Mouse (Mus musculus) mouse embryonic stem cell (cell line): ENCODE results near the gene Plekhh1.
"Not testable (repeated sequence)": the region's sequence is repeated elsewhere in the genome, so short reads cannot be mapped to it uniquely, and the experiment has no call there.

Source experiments
- in situ Hi-C, 2 experiments: fragments of 300-500 bp; cut with MboI; formaldehyde crosslinking; loops; 1 replicate in 1 of 2; 3 replicates in 1 of 2; pipeline ENCODE4 v1.14.3; 2019 to 2020; ENCODE audit warnings: low sequenced_read_pairs in 2 of 2, low pct_unique_long_range_greater_than_20kb in 1 of 2, mixed read lengths in 1 of 2; ENCODE audit not compliant: unreplicated experiment in 1 of 2

The Plekhh1 gene

DNA sequence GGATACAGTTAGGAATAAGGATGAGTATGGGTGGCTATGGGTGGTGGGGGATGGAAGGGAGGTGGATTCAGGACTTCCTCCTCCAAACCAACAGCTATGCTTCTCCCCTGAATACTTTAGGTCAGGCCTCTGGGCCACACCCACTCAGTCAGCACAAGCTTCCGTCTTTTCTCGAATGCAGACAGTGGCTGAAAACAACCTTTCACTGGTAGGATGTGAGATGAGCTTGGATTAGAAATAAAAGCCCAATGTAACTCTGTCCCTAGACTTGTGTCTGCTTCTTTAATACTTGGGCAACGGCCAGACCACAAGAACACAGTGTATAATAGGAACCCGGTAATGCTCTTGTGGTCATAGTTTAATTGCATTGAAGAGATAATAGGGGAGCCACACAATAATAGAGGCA lies 11.0 kb upstream of the Plekhh1 start:
- in situ Hi-C loops = no loop called here

DNA sequence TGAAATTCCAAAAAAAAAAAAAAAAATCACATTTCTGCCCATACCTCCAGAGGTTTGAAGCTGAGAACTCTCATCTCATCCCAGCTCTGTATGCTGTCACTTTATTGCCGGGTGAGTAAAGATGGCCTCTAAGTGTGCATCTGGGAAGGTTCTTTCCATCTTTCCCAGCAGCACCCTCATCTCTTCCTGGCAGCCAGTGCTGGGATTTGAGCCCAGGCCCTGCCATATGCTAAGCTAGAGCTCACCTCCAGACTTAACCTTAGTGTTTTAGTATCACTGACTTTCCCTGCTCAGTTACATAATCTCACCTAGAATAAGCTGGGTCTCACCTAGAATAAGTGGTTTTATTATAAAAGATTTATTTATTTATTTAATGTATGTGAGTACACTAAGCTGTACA lies 7.1 kb upstream of the Plekhh1 start:
- in situ Hi-C loops = loop anchor here (5.0 kb wide), 2 partner anchors 65 to 70 kb away; partner anchors contain the start of gene Pigh (in 1 of the 2)

DNA sequence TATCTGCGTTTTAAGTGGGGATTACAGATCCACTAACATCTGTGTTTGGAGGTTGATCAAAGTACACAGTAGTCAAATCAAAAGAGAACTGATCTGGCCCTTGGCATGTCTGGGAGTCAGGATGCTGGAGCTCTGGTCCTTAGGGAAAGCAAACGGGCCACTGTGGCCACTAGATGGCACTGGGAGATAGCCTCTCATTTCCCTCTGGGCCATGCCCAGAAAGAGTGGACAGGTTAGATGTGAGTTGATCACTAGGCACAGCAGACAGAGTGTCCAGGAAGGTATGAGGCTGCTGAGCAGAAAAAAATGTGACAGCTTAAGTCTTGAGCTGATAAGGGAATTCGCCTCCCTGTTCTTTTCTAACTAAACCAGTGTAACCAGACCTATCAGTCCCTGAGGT lies 6.1 kb upstream of the Plekhh1 start:
- in situ Hi-C loops = loop anchor here (5.0 kb wide), 2 partner anchors 64 to 69 kb away; partner anchors contain the start of gene Pigh (in 1 of the 2)

DNA sequence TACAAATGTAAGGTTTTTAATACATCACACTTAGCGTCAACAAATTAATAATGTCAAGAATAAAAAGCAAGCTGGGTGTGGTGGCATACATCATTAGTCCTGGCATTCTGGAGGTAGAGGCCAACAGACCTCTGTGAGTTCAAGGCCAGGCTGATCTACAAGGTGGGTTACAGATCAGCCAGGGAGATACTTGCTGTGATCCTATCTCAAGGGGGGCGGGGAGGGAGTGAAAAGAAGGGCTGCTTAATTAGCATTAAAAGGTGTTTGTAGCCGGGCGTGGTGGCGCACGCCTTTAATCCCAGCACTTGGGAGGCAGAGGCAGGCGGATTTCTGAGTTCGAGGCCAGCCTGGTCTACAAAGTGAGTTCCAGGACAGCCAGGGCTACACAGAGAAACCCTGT lies 1.4 kb upstream of the Plekhh1 start:
- in situ Hi-C loops = not testable (repeated sequence)

DNA sequence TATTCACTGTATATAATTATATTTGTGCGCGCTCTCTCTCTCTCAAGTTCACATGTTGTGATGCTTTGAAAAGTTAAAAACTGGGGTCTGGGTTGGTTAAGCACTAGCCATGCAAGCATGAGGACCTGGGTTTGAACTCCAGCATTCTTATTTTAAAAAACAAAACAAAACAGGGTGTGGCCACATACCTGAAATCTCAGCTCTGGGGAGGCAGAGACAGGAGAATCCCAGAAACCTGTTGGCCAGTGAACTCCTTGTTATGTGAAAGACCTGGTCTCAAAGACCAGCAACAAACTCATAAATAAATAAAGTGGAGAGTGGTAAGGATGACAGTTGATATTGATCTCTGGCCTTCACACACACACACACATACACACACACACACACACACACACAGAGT lies 5.4 kb downstream of the Plekhh1 start:
- in situ Hi-C loops = no loop called here

DNA sequence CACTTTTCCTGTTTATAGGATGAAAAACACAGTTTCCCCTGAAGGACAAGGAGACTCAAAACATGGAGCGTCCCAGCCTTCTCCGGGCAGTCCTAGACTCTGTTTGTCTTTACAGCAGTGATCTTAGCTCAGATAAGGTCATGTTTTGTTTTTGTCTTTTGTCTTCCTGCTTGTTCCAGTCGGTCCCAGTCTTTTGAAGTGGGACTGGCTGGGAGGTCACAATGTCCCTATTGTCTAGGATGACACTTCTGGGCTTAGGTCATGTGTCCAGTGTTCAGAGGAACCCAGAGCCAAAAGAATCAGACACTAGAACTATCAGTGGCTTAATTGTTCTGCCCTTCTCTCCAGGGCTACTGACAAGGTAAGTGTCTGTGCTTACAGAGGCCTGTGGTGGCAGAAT lies 6.4 kb downstream of the Plekhh1 start:
- in situ Hi-C loops = no loop called here

DNA sequence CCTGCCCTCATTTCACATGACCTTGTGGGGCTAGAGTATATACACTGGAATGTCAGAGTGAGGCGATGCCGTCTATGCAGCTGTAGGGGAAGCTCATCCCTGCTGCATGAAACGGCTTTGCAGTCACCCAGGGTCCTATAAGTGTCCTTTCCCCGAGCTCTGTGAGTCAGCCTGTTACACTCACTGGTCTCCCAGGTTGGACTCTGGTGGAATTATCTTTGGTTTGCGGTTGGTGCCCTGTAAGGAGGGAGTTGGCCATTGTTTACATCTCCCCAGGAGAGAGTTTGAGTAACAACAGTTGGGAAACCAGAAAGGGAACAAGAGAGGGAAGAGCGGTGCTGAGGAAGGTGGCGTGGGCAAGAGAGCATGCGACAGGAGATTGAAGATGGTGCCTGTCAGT lies 10.7 kb downstream of the Plekhh1 start:
- in situ Hi-C loops = no loop called here

DNA sequence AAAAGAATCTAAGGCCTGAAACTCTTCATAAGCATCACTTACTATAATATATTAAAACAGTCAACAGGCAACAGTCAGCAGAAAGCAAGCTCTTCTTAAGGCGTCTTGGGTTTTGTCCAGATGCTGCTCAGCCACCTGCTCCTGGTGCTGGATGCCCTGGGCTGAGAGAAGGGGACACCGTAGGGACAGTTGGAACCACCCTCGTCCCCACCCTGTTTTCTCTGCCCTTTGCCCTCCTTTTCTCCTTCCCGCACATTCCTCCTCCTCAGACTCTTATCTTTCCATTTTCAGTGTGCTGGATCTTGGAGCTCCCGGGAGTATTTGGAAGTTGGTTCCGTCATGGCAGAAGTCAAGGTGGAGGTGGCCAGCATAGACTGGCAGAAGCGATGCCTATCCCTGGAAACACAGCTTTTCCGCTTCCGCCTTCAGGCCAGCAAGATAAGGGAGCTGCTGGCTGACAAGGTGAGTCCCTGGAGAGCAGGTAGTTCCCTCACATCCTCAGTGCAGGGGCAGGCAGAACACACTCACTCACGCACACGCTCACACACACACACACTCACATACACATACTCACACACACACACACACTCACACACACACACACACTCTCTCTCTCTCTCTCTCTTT lies 11.4 kb downstream of the Plekhh1 start:
- in situ Hi-C loops = no loop called here

DNA sequence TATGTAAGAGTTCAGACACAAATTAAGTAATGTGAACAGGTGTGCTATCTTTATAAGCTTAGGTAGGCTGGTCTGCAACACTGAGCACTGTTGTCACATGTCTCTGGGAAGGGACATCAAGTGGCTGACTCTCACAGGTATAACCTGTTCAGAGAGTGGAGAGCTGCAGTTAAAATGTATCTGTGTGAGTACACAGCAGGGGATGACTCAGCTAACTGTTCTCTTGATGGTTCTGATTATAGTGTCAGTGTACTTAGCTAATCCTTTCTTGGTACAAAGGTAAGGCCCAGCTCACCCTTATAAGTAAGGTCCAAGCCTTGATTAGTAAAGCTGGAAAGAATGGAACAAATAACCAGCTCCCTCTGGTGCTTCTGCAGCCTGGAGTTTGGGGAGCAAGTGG lies 12.5 kb downstream of the Plekhh1 start:
- in situ Hi-C loops = no loop called here

DNA sequence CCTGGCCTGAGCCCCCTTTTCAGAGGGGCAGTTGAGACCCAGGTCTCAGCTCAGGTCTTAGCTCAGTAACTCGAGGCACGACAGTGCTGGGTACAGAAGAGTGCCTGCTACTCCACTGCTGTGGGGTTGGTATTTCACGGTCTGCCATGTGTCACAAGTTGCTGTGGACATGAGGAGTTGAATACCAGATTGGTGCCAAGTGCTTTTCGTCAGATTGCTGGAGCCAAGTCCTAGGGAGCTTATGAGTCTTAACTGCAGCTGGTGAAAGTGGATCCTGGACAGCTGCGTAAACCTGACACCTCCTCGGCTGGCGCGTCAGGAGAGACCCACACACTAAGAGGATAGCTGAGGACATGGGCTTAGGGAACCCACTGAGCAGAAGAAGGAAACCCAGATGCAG lies 15.7 kb downstream of the Plekhh1 start:
- in situ Hi-C loops = no loop called here

DNA sequence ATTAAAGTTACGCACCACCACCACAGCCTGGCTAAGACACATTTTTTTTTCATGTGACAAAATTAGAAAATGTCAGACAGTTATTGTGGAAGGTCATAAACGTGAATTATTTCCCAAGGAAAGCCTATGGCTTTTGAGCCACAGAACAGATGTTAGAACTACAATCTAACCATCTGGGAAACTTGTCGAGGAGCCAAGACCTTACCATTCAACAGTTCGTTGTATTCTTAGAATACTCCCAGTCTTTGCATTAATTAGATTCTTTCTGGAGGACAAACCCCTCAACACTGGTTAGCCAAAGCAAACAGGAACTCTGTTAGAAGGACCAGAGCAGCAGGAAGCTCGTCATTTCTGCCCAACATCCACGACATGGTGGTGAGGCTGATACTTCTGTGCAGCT lies 17.2 kb downstream of the Plekhh1 start:
- in situ Hi-C loops = no loop called here

DNA sequence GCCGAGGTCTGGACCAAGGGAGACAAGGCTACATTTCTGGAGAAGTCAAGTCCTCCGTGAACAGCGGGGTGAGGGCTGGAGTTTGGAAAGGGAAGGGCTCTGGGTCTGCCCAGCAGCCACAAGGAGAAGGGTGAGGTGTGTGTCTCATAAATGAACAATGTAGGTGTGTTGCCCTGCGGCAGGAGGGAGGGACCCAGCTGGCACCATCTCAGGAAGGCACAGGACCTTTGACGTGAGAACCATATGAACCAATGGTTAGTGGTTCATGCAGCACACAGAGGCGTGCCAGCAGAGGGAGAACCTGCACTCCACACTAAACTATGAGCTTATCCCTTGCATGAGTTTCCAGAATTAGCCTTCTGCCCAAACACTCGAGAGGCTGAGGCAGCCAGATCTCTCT lies 18.2 kb downstream of the Plekhh1 start:
- in situ Hi-C loops = no loop called here

DNA sequence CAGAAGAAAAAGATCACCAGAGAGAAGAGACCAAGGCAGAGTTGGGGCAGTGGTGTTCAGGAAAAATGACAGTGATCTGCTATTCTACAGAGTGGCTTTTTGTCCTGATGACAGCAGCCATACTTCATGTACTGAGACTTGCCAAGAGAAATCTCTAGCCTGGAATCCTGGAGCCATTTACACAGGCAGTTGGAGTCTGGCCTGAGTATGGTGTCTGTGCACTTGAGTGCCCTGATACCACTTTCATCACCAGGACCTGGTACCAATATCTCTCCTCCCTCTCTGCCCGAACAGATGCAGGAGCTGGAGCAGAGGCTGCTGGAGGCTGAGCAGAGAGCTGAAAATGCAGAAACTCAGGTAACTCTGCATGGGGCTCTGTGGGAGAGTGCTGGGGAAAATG lies 19.9 kb downstream of the Plekhh1 start:
- in situ Hi-C loops = no loop called here

DNA sequence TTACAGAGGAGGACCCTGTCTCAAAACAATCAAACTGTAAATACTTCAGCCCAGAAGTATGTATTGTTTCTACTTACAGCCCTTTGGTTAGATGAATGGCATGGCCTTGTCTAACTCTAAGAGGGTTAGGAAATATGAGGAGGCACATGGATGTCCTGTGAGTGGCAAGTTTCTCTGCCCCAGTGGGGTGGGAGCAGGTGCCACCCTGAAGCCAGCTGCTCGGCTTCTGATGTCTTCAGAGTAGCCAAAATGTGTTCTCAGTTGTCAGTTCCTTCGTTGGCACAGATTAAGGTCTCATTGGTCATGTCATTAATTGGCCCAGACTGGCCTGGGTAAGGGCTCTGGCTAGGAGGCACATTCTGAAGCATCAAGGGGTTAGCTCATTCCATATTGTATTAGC lies 20.8 kb downstream of the Plekhh1 start:
- in situ Hi-C loops = no loop called here

DNA sequence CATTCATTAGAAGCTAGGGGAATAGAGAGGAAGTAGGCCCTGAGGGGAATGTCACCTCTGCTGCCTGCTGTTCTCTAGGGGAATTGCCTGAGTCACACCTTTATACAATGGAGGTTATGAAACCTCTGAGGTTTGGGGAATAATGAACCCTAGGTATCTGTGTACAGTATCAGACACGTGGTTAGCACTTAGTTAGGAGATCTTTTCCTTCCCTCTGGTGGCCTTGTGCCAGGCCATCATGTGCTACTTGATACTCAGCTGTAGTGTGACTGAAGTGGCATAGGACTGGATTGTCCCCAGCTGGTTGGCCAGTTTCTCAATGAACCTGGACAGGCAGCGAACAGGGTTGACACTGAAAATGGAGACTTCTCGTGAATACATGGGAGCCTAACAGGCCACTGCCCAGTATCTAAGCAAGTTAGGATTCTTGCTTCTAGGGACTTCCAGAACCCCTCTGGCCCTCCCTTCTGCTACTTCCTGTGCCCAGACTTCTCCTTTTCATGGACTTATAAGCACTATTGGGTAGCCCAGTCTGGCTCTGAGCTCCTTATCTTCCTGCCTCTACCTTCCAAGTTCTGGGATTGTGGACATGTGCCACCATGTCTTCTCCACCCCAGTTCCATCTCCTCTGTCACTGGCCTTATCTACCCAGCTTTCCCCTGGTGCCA lies 21.7 kb downstream of the Plekhh1 start:
- in situ Hi-C loops = no loop called here

DNA sequence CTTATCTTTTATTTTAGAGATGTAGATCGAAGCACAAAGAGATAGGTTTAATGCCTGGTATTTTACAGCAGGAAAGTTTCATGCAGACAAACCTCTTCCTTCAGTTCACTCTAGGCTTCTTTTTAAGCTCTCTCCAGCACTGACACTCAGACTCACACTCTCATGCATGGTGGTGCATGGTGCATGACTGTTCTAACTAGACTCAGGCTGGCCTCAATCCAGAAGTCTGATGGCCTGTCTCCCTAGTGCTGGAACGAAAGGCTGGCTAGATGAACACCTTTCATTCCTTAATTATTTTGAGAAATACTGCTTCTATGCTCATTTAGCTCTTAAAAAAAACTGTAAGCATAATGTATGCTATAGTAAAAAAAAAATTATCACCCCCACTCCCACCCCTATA lies 23.1 kb downstream of the Plekhh1 start:
- in situ Hi-C loops = no loop called here

DNA sequence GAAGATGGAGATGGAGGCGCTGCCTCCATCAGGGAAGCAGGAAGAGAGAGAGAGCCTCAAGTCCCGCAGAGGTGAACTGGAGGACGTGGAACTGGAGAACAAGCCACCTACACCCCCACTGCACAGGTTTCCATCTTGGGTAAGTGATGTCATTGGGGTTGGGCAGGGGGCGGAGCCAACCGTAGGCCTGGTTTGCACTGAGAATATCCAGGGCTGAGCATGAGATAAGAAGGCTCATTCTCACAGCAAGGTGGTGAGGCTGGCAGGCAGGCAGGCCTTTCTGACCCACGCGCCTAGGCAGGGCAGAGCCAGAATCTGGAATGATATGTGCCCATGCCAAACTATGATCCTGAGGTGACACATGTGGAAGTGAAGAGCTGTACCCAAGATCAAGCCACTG lies 26.3 kb downstream of the Plekhh1 start:
- in situ Hi-C loops = no loop called here

DNA sequence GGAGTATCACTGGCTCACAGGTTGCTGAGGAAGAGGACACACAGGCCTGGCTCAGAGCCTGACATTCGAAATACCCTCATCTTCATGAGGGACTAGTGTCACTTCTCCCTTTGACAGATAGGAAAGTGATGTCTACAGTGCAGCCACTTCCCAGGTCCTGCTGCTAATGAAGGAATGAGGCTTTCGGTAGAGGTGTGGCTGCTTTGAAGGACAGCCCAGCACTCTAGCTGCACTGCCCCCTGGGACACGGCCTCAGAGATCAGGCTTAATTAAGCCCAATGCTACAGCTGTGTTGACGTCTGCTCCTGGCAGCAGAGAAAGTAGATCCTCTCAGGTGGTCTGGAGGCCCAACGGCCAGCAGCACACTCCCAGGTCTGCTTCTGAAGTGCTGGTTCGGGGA lies 30.6 kb downstream of the Plekhh1 start:
- in situ Hi-C loops = no loop called here

DNA sequence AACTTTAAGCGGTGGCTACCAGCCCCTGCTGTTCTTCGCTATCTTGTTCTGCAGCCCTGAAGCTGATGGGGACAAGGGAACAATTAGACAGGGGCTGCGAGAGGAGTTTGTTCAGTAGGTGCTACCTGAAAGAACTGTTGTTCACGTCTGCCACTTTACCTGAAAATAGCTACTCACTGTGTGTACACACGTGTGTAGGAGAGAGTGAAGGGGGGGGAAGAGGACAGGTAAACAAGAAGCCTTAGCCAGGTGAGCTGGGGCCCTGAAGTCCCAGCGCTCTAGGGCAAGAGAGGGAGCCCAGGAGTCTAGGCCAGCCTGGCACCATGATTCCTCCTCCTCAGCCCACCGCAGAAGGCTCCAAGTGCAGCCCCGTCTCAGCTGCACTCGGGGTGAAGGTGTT lies 31.2 kb downstream of the Plekhh1 start:
- in situ Hi-C loops = no loop called here
